Mouse (Mus musculus) heart, embryonic 14.5 days (tissue): ENCODE measurements at regions not wholly inside any gene's neighbourhood (a gene's known extent, or its start where the extent isn't known, plus 50 kb on each side); places are given as distances from the start of the nearest gene placed in this dataset.

ENCODE experiments used
- ATAC-seq: fragments of 200-750 bp; cut with Nextera tagmentation; 2 replicates; pipeline ENCODE4 v1.8.0; 2017; ENCODE audit warnings: low read depth, moderate TSS enrichment; ENCODE audit not compliant: insufficient number of reproducible peaks, insufficient read depth, low FRiP score
- H3K27ac ChIP-seq, 2 experiments: fragments of 200-500 bp in 1 of 2; fragments of 300-500 bp in 1 of 2; sonication (generic) in 1 of 2; replicated peaks in 1 of 2; 2 replicates each; pipeline ENCODE4 v1.5.1; 2012 to 2014; ENCODE audit warnings: low read depth in 2 of 2, low read length in 2 of 2, control low read depth in 1 of 2, mild to moderate bottlenecking in 1 of 2, mixed read lengths in 1 of 2; ENCODE audit not compliant: control insufficient read depth in 1 of 2, insufficient read depth in 1 of 2
- H3K27me3 ChIP-seq: fragments of 300-500 bp; sonication (generic); 2 replicates; pipeline ENCODE4 v1.6.1; 2014; ENCODE audit warnings: mild to moderate bottlenecking, low read length, control low read depth; ENCODE audit not compliant: control insufficient read depth, insufficient read depth
- H3K36me3 ChIP-seq: fragments of 300-500 bp; sonication (generic); 2 replicates; pipeline ENCODE4 v1.6.1; 2014; ENCODE audit warnings: mild to moderate bottlenecking, control low read depth, low read length, mixed read lengths; ENCODE audit not compliant: control insufficient read depth, insufficient read depth
- H3K4me1 ChIP-seq, 2 experiments: fragments of 200-500 bp in 1 of 2; fragments of 300-500 bp in 1 of 2; sonication (generic) in 1 of 2; 2 replicates each; pipeline ENCODE4 v1.6.1; 2012 to 2014; ENCODE audit warnings: low read length in 2 of 2, control low read depth in 1 of 2, mixed read lengths in 1 of 2; ENCODE audit not compliant: control insufficient read depth in 2 of 2, insufficient read depth in 2 of 2
- H3K4me2 ChIP-seq: fragments of 300-500 bp; sonication (generic); 2 replicates; pipeline ENCODE4 v1.6.1; 2014; ENCODE audit warnings: mild to moderate bottlenecking, low read length
- H3K4me3 ChIP-seq, 2 experiments: fragments of 200-500 bp in 1 of 2; fragments of 300-500 bp in 1 of 2; sonication (generic) in 1 of 2; 2 replicates each; pipeline ENCODE4 v1.5.1; 2012 to 2014; ENCODE audit warnings: low read length in 2 of 2, mild to moderate bottlenecking in 2 of 2, control low read depth in 1 of 2, low read depth in 1 of 2, moderate library complexity in 1 of 2; ENCODE audit not compliant: control insufficient read depth in 1 of 2, insufficient read depth in 1 of 2
- H3K9ac ChIP-seq: fragments of 300-500 bp; sonication (generic); 2 replicates; pipeline ENCODE4 v1.6.1; 2014; ENCODE audit warnings: mild to moderate bottlenecking, low read length
- H3K9me3 ChIP-seq: fragments of 300-500 bp; sonication (generic); 2 replicates; pipeline ENCODE4 v1.6.1; 2016; ENCODE audit warnings: low read length, control low read depth; ENCODE audit not compliant: control insufficient read depth
- WGBS: fragments of 180-500 bp; shearing (Covaris S2); extraction: QIAGEN DNeasy Blood & Tissue Kit; methylation state at CpG from one replicate; pipeline ENCODE4 v1.1.7; 2014; 5-methylcytosine and 5-hydroxymethylcytosine counted together

GRCm38 (mm10) chr8:10721146-10721862 lies 287.0 kb downstream of the Irs2 start:
- H3K9me3 ChIP-seq: no peaks in the 10 kb centered on the region
- WGBS: 78% methylated on average over 10 of the region's 10 CpGs
- no peak for ATAC-seq
- no peaks in the 10 kb centered on the region for H3K4me1 ChIP-seq
- no peak overlapping the region for H3K9ac ChIP-seq
- H3K36me3 ChIP-seq: no peaks in the 10 kb centered on the region
- no peaks in the 10 kb centered on the region for H3K27me3 ChIP-seq
- H3K4me2 ChIP-seq: no peak overlapping the region
- H3K27ac ChIP-seq: no peak overlapping the region
- no peak overlapping the region for H3K4me3 ChIP-seq

- no peak overlapping the region for H3K4me3 ChIP-seq
- no peak overlapping the region for H3K4me2 ChIP-seq
- H3K27me3 ChIP-seq: no peaks in the 10 kb centered on the region
- no peak for ATAC-seq
- H3K27ac ChIP-seq: no peak overlapping the region
- no peaks in the 10 kb centered on the region for H3K4me1 ChIP-seq
- 92% methylated on average over 3 of the region's 3 CpGs for WGBS
- no peaks in the 10 kb centered on the region for H3K9me3 ChIP-seq
- no peaks in the 10 kb centered on the region for H3K36me3 ChIP-seq
- H3K9ac ChIP-seq: no peak overlapping the region
Measured at GRCm38 (mm10) chr8:10720398-10720797, 287.9 kb downstream of the Irs2 start.

- Histone ChIP-seq H3K4me2 (no peak overlapping the region), H3K27ac (no peak overlapping the region), H3K9me3 (no peaks in the 10 kb centered on the region), H3K4me1 (no peaks in the 10 kb centered on the region), H3K36me3 (no peaks in the 10 kb centered on the region), H3K9ac (no peak overlapping the region), H3K4me3 (no peak overlapping the region), H3K27me3 (no peaks in the 10 kb centered on the region)
- WGBS: 90% methylated on average over 6 of the region's 6 CpGs
- ATAC-seq: no peak
Measured at GRCm38 (mm10) chr8:10719411-10719810, 288.8 kb downstream of the Irs2 start.

GRCm38 (mm10) chr8:10717297-10717696 lies 291.0 kb downstream of the Irs2 start:
- Histone ChIP-seq H3K4me1 (no peaks in the 10 kb centered on the region), H3K36me3 (no peaks in the 10 kb centered on the region), H3K27me3 (no peaks in the 10 kb centered on the region), H3K9ac (no peak overlapping the region), H3K4me3 (no peak overlapping the region), H3K9me3 (no peaks in the 10 kb centered on the region), H3K27ac (no peak overlapping the region), H3K4me2 (no peak overlapping the region)
- no peak for ATAC-seq
- WGBS: 64% methylated on average over 8 of the region's 8 CpGs

- H3K36me3 ChIP-seq: no peaks in the 10 kb centered on the region
- H3K9me3 ChIP-seq: no peaks in the 10 kb centered on the region
- no peak overlapping the region for H3K4me3 ChIP-seq
- ATAC-seq: no peak
- H3K9ac ChIP-seq: no peak overlapping the region
- no peak overlapping the region for H3K27ac ChIP-seq
- 82% methylated on average over 5 of the region's 5 CpGs for WGBS
- H3K4me2 ChIP-seq: no peak overlapping the region
- no peaks in the 10 kb centered on the region for H3K4me1 ChIP-seq
- no peaks in the 10 kb centered on the region for H3K27me3 ChIP-seq
Measured at GRCm38 (mm10) chr8:10716161-10716560, 292.1 kb downstream of the Irs2 start.

- no peaks in the 10 kb centered on the region for H3K27me3 ChIP-seq
- 76% methylated on average over 13 of the region's 13 CpGs for WGBS
- H3K36me3 ChIP-seq: no peaks in the 10 kb centered on the region
- no peaks in the 10 kb centered on the region for H3K9me3 ChIP-seq
- no peak overlapping the region for H3K4me2 ChIP-seq
- H3K4me1 ChIP-seq: no peaks in the 10 kb centered on the region
- H3K9ac ChIP-seq: no peak overlapping the region
- H3K27ac ChIP-seq: no peak overlapping the region
- no peak for ATAC-seq
- H3K4me3 ChIP-seq: no peak overlapping the region
Measured at GRCm38 (mm10) chr8:10713515-10714042, 294.7 kb downstream of the Irs2 start.

- Histone ChIP-seq H3K9ac (no peak overlapping the region), H3K27ac (no peak overlapping the region)
Measured at GRCm38 (mm10) chr8:10712118-10712689, 296.1 kb downstream of the Irs2 start.

More at GRCm38 (mm10) chr8:10712118-10712689, 296.1 kb downstream of the Irs2 start:
- H3K36me3 ChIP-seq: no peaks in the 10 kb centered on the region
- 78% methylated on average over 7 of the region's 7 CpGs for WGBS
- H3K9me3 ChIP-seq: no peaks in the 10 kb centered on the region
- H3K4me2 ChIP-seq: no peak overlapping the region
- no peak for ATAC-seq
- no peaks in the 10 kb centered on the region for H3K27me3 ChIP-seq
- H3K4me3 ChIP-seq: no peak overlapping the region
- H3K4me1 ChIP-seq: no peaks in the 10 kb centered on the region
